Mouse (Mus musculus) CH12.LX (cell line): ENCODE results near the gene Mff. TPM values are rescaled to one million over a fixed set of nuclear protein-coding genes. Genes with fewer than 3 reads are reported as not detected.

Experiments
- DNase-seq: peaks from one replicate; pipeline ENCODE4 v3.0.0-alpha.2; 2013; ENCODE audit errors: extremely low read depth
- H3K27ac ChIP-seq: 2 replicates; pipeline ENCODE4 v1.5.1; 2012; ENCODE audit warnings: low read depth, mild to moderate bottlenecking, control low read depth, moderate library complexity; ENCODE audit not compliant: insufficient read depth
- H3K27me3 ChIP-seq: replicated peaks from 2 replicates; pipeline ENCODE3; 2012; ENCODE audit warnings: inconsistent platforms
- H3K36me3 ChIP-seq, 2 experiments: replicated peaks in 1 of 2; 2 replicates each; pipeline versions ENCODE3 to v1.6.1; 2012; ENCODE audit warnings: inconsistent platforms in 1 of 2, low read length in 1 of 2, mild to moderate bottlenecking in 1 of 2, mixed read lengths in 1 of 2, moderate library complexity in 1 of 2; ENCODE audit not compliant: control insufficient read depth in 1 of 2, insufficient read depth in 1 of 2
- H3K4me1 ChIP-seq, 2 experiments: 2 replicates each; pipeline ENCODE4 v1.6.1; 2012; ENCODE audit warnings: inconsistent platforms in 1 of 2, moderate library complexity in 1 of 2; ENCODE audit not compliant: insufficient read depth in 2 of 2, control insufficient read depth in 1 of 2
- H3K4me2 ChIP-seq: 2 replicates; pipeline ENCODE4 v1.6.1; 2012; ENCODE audit warnings: low read depth, mild to moderate bottlenecking, control low read depth; ENCODE audit not compliant: poor library complexity, insufficient read depth, severe bottlenecking
- H3K4me3 ChIP-seq, 3 experiments: fragments of 150-350 bp in 1 of 3; sonication (generic) in 1 of 3; replicated peaks in 1 of 3; 2 replicates each; pipeline versions ENCODE3 to v1.5.1; 2011 to 2012; ENCODE audit warnings: low read depth in 2 of 3, low read length in 2 of 3, mild to moderate bottlenecking in 2 of 3, moderate library complexity in 2 of 3, control low read depth in 1 of 3, improper control_type of control experiment in 1 of 3, inconsistent platforms in 1 of 3, mixed read lengths in 1 of 3; ENCODE audit not compliant: poor library complexity in 1 of 3
- H3K79me2 ChIP-seq: replicated peaks from 2 replicates; pipeline ENCODE4 v1.6.1; 2012; ENCODE audit warnings: mild to moderate bottlenecking, moderate library complexity; ENCODE audit not compliant: control insufficient read depth, poor library complexity, insufficient read depth, severe bottlenecking; ENCODE audit errors: extremely low read depth
- H3K9ac ChIP-seq: 2 replicates; pipeline ENCODE4 v1.6.1; 2012; ENCODE audit warnings: low read depth, mild to moderate bottlenecking, control low read depth, moderate library complexity; ENCODE audit not compliant: insufficient read depth
- H3K9me3 ChIP-seq: replicated peaks from 2 replicates; pipeline ENCODE3; 2012; ENCODE audit warnings: low read length, inconsistent platforms, mixed read lengths
- BHLHE40 ChIP-seq: IDR thresholded peaks from 2 replicates; pipeline ENCODE4 v1.6.1; 2011; ENCODE audit warnings: mild to moderate bottlenecking, low read depth, low read length, improper control_type of control experiment
- CTCF ChIP-seq, 2 experiments: IDR thresholded peaks in 1 of 2; conservative IDR thresholded peaks in 1 of 2; 2 replicates each; pipeline ENCODE4 v1.5.1; 2011 to 2012; ENCODE audit warnings: low read depth in 2 of 2, low read length in 2 of 2, improper control_type of control experiment in 1 of 2, inconsistent platforms in 1 of 2, mild to moderate bottlenecking in 1 of 2, moderate library complexity in 1 of 2
- E2F4 ChIP-seq: IDR thresholded peaks from 2 replicates; pipeline ENCODE4 v1.6.1; 2011; ENCODE audit warnings: low read depth, low read length, improper control_type of control experiment; ENCODE audit not compliant: insufficient replicate concordance
- EP300 ChIP-seq: IDR thresholded peaks from 2 replicates; pipeline ENCODE4 v1.6.1; 2011; ENCODE audit warnings: low read length, improper control_type of control experiment
- ETS1 ChIP-seq: conservative IDR thresholded peaks from 2 replicates; pipeline ENCODE4 v1.6.1; 2012; ENCODE audit warnings: low read depth, mild to moderate bottlenecking, inconsistent platforms, low read length, improper control_type of control experiment, moderate library complexity
- GABPA ChIP-seq: IDR thresholded peaks from 2 replicates; pipeline ENCODE4 v1.6.1; 2012; ENCODE audit warnings: low read depth, low read length, improper control_type of control experiment, inconsistent platforms; ENCODE audit not compliant: insufficient replicate concordance
- HCFC1 ChIP-seq: IDR thresholded peaks from 2 replicates; pipeline ENCODE4 v1.6.1; 2012; ENCODE audit warnings: low read depth, mild to moderate bottlenecking, inconsistent platforms, low read length, improper control_type of control experiment
- KAT2A ChIP-seq: IDR thresholded peaks from 2 replicates; pipeline ENCODE4 v1.6.1; 2012; ENCODE audit warnings: low read length, improper control_type of control experiment, inconsistent platforms; ENCODE audit not compliant: insufficient replicate concordance
- POLR2AphosphoS2 ChIP-seq: IDR thresholded peaks from 2 replicates; pipeline ENCODE4 v1.6.1; 2011; ENCODE audit warnings: low read depth, low read length, improper control_type of control experiment
- RCOR1 ChIP-seq: conservative IDR thresholded peaks from 2 replicates; pipeline ENCODE4 v1.6.1; 2012; ENCODE audit warnings: low read depth, mild to moderate bottlenecking, inconsistent platforms, low read length, improper control_type of control experiment
- UBTF ChIP-seq: IDR thresholded peaks from 2 replicates; pipeline ENCODE4 v1.6.1; 2012; ENCODE audit warnings: low read depth, mild to moderate bottlenecking, inconsistent platforms, low read length, improper control_type of control experiment, moderate library complexity
- USF2 ChIP-seq: conservative IDR thresholded peaks from 2 replicates; pipeline ENCODE4 v1.6.1; 2011; ENCODE audit warnings: low read depth, low read length, improper control_type of control experiment
- ZKSCAN1 ChIP-seq: IDR thresholded peaks from 2 replicates; pipeline ENCODE4 v1.6.1; 2012; ENCODE audit warnings: low read depth, inconsistent platforms, low read length, improper control_type of control experiment, borderline replicate concordance
- dilution Hi-C: fragments of 300-500 bp; cut with MboI; formaldehyde crosslinking; loops from 2 replicates; pipeline ENCODE4 v1.14.3; 2020; ENCODE audit warnings: low sequenced_read_pairs; ENCODE audit not compliant: extremely low pct_unique_long_range_greater_than_20kb, extremely low pct_ligation_motif_present
- in situ Hi-C: fragments of 300-500 bp; cut with MboI; formaldehyde crosslinking; loops from 3 replicates; pipeline ENCODE4 v1.14.3; 2019; ENCODE audit warnings: low sequenced_read_pairs, low pct_ligation_motif_present, low pct_unique_long_range_greater_than_20kb, mixed read lengths
- polyA plus RNA-seq: library from polyadenylated mRNA; unstranded; fragments of >175 nt; gene quantifications from 2 replicates; pipeline ENCODE4 v1.2.1, GENCODE M21; 2012; ENCODE audit warnings: low read depth; ENCODE audit not compliant: insufficient read length
- total RNA-seq, 2 experiments: library from RNA; depleted of rRNA; stranded (reverse); fragments of 300-350 nt in 1 of 2; fragments of >200 nt in 1 of 2; gene quantifications; 2 replicates each; pipeline ENCODE4 v1.2.3; 2012 to 2014

Gene Mff
- total and polyA plus RNA-seq, 3 experiments, result 90.7 to 232 (median 169) TPM

DNA sequence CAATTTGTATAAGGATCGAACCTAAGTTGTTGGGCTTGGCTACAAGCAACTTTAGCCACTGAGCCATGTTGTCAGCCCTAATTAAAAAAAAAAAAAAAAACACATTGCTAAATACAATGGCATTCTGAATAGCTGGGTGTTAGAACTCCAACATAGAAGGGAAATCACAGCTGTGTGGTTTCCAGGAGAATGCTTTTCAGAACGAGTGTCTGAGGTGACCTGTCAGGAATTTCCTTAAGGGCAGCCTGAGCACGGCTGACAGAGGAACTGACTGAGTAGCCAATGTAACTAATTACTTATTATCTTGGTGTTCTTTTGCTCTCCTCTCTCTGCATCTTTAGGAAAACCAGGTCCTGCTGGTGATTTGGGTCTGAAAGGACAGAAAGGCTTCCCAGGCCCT lies 28.8 kb upstream of the Mff start:
- H3K9ac ChIP-seq, result no peak overlapping the region
- no peak for DNase-seq
- no peak for TF ChIP-seq RCOR1
- TF ChIP-seq HCFC1, result no peak
- no peak for TF ChIP-seq KAT2A
- TF ChIP-seq EP300, result no peak
- TF ChIP-seq USF2, result no peak
- TF ChIP-seq ETS1, result no peak
- TF ChIP-seq E2F4, result no peak
- TF ChIP-seq POLR2AphosphoS2, result no peak
- TF ChIP-seq BHLHE40, result no peak
- TF ChIP-seq GABPA, result no peak
- no peaks in the 10 kb centered on the region for H3K9me3 ChIP-seq
- H3K4me1 ChIP-seq, result no peaks in the 10 kb centered on the region
- no peaks in the 10 kb centered on the region for H3K27me3 ChIP-seq
- no peaks in the 10 kb centered on the region for H3K79me2 ChIP-seq
- H3K36me3 ChIP-seq, result no peaks in the 10 kb centered on the region
- no peak overlapping the region for H3K4me2 ChIP-seq
- in situ Hi-C loops, result no loop called here
- H3K4me3 ChIP-seq, result no peak overlapping the region
- dilution Hi-C loops, result no loop called here
- H3K27ac ChIP-seq, result no peak overlapping the region

DNA sequence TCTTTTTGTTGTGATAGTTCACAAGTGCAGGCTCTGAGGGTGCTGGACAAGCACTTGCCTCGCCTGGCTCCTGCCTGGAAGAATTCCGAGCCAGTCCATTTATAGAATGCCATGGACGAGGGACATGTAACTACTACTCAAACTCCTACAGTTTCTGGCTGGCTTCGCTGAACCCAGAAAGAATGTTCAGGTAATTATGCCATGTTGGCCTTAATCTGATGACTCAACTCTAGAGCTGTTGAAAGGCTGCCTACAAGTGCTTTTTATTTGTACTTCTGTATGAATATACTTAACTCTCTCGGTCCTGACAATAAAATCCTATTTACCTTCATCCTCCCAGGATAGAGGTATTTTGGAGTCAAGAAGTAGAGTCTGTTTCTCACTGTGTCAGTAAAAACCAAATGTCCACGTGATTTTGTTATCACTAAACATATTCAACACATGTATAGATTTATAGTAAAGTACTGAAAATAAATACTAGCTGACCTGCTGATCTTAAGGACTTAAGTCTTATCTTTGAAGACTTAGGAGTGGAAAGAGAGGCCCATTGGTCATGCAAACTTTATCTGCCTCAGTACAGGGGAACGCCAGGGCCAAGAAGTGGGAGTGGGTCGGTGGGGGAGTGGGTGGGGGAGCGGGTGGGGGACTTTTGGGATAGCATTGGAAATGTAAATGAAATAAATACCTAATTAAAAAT lies 6.7 kb upstream of the Mff start:
- H3K9me3 ChIP-seq, result no peaks in the 10 kb centered on the region
- H3K79me2 ChIP-seq, result no peaks in the 10 kb centered on the region
- no peaks in the 10 kb centered on the region for H3K27me3 ChIP-seq
- no peak overlapping the region for H3K9ac ChIP-seq
- no peak overlapping the region for H3K4me2 ChIP-seq
- H3K27ac ChIP-seq, result no peak overlapping the region
- H3K4me1 ChIP-seq, result no peaks in the 10 kb centered on the region
- no peak for DNase-seq
- in situ Hi-C loops, result no loop called here
- dilution Hi-C loops, result no loop called here
- H3K4me3 ChIP-seq, result no peak overlapping the region
- no peaks in the 10 kb centered on the region for H3K36me3 ChIP-seq
- TF ChIP-seq RCOR1 (no peak), UBTF (no peak), CTCF (conservative IDR thresholded peaks at IDR 0.05 in 1 of 2, IDR thresholded peaks at IDR 0.05 in 1 of 2; ENCODE audit: low read depth in 2 of 2, low read length in 2 of 2) (no peak), E2F4 (no peak), ZKSCAN1 (no peak)
